Mouse (Mus musculus): ENCODE results near the gene Tlr13.

Gene Tlr13

GRCm38 (mm10) chrX:106142936-106143335 lies at the start of gene Tlr13:
Tlr13 (plus strand) TSS chrX:106143204.
- DNase-seq: no peak

DNA sequence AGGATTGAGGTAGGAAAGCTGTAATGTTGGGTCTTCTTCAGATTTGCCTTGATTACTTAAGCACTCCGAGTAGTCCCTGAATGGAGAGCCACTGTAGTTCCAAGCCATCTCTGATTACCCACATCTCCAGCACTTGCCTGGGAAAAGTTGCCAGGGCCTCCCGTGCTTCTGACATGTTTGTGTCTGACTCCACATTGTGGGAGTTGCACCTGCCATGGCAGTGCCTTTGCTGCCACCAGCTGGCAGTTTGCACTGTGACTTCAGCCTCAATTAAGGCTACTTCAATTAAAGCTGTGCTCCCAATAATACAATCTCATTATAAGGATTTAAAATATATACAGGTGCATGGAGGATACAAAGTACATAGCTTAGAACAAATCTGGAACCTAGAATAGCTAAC lies 37.5 kb upstream of the Tlr13 start:
- DNase-seq: peak; percentile 62 to 73

DNA sequence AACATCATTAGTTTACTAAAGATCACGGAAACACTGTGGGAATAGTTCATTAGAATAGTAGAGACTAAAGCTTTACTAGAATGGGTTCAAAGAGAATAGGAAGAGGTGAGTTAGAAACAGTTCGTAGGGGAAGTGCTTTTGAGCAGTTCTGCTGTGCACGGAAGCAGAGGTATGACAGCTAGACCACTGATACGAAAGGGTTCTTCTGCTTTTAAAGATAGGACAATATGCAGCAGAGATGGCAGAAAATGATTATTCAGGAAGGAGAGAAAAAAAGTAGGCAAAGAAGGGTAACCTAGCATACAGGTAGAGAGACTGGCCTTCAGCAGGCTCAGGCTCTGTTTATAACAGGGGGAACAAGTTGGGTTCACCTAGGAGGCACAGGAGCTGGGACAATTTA lies 29.1 kb upstream of the Tlr13 start:
- DNase-seq: no peak

DNA sequence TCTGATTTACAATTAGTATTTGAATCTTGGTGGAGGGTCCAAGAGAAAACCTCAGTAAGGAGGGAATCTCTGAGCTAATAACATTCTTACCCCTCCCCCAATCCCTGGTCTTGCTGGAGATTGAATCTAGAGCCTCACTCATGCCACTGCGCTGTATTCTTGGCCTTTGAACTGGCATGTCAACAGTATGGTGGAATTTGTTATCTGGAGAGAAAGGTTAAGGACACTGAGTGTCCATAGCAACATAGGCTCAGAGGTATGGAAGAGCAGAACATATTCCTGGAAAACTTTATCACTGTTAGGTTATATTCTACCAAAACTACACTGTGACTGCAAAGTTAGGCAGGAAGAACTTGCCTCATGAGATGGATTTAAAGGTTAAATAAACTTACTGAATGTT lies 28.3 kb upstream of the Tlr13 start:
- DNase-seq: no peak

DNA sequence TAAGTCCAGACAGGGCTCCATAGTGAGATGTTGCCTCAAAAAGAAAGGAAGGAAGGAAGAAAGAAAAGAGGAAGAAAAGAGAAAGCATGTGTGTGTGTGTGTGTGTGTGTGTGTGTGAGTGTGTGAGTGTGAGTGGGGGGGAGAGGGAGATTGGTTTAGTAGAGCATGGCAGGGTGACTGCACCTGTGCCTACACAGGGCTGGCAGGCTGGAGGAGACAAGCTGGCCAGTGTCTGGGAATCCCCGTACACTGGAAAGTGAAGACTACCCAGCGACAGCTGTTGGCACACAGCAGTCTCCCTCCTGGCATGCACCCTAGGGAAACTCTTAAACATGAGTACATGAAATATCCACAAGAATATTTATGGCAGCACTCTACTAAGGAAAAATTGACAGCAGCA lies 20.2 kb upstream of the Tlr13 start:
- DNase-seq: no peak

- DNase-seq: peak in 1 of 2 experiments; percentile 20
Measured at GRCm38 (mm10) chrX:106128283-106128682, 14.7 kb upstream of the Tlr13 start.

GRCm38 (mm10) chrX:106129877-106130276 lies 13.1 kb upstream of the Tlr13 start:
- DNase-seq: no peak

DNA sequence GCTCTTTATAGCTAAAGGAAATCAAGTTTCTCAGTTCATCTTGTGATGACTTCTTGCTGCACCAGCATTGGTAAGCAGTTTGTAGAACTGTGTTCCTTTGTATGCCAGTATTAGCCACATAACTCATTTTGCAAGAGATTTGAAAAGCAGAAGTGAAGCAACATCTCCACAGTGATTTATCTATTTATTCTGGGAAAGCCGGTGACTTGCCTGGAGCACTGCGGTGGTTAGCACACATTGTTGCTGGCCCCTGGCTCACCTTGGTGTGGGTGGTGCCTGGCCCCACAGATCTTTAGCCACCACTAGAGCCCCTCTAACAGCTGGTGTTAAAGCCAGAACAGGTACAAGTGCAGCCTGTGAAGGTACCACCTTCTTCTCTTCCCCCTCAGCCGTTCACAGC lies 8.1 kb upstream of the Tlr13 start:
- DNase-seq: no peak

DNA sequence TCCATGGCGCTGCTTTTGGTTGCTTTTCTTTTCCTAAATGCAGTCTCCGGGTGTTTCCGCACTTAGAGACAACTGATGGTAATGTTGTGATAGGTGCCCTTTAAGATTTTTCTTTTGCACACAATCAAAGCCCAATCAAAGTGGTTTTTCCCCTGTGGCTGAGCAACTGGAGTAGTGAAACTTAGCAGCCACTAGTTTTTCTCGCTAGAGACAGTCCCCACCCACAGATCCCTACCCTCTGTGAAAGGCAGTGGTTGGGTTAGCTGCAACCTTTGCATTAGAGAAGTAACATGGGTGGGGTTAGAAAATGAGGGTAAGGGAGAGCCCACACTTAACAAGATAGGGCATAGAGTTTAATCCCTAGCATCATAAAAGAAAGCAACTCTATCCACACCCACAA lies 7.5 kb upstream of the Tlr13 start:
- no peak for DNase-seq

- peak in 1 of 2 experiments; percentile 3 for DNase-seq
Measured at GRCm38 (mm10) chrX:106135916-106136575, 7.0 kb upstream of the Tlr13 start.

- DNase-seq: no peak
Measured at GRCm38 (mm10) chrX:106139309-106140070, 3.5 kb upstream of the Tlr13 start.

DNA sequence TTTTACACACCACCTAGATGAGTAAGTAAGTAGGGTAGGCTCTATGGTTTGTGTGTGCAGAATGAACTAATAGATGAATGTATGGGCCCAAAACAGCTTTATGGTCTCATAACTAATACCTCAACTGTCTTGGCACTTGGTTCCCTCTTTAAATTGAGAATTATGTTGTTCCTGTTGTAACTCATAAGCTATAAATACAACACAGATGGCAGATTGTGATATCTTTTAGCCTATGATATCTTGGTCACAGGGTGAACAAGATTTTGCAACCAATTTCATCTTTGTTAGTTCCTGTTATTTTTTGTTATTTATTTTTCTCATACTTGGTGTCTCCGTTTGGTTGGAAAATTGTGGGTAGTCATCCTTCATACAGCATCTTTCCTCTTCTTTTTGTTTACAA lies 5.2 kb downstream of the Tlr13 start:
- no peak for DNase-seq

DNA sequence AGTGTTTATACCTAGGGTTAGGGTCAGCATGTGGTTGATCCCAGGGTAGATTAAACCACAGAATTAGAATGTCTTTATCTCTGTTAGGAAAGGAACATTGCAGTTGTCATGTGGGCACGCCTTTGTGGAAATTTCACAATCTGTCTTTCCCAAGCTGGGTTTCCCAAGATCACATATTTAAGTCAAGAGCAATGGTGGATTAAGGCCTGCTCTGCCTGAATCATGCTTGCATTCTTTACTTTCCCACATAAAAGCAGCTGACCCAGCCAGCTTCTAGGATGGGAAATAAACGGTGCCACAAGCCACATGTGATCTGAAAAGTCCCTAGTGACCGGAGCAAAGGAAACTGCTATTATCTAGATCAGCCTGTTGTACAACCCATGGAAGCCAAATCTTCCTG lies 6.5 kb downstream of the Tlr13 start:
- DNase-seq: no peak

- DNase-seq: no peak
Measured at GRCm38 (mm10) chrX:106154180-106154586, 11.2 kb downstream of the Tlr13 start.

DNA sequence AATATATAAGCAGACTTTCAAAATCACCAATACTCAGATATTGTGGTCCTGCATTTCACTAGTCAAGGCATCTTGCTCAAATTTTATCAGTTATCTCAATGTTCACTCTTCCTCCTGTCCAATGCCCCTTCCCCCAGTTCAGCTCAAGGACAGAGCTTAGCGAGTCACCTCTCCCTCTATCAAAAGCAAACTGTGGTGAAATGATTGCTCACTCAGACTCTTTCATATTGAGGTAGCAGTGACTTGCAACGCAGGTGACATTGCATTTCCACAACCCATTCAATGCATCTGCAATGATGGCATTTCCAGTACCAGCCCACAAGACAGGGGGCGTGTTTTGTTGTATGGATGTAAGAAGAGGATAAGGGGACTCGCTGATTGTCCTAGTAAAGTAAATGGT lies 12.9 kb downstream of the Tlr13 start:
- DNase-seq: no peak

GRCm38 (mm10) chrX:106163995-106164394 lies 21.0 kb downstream of the Tlr13 start:
- DNase-seq: no peak

DNA sequence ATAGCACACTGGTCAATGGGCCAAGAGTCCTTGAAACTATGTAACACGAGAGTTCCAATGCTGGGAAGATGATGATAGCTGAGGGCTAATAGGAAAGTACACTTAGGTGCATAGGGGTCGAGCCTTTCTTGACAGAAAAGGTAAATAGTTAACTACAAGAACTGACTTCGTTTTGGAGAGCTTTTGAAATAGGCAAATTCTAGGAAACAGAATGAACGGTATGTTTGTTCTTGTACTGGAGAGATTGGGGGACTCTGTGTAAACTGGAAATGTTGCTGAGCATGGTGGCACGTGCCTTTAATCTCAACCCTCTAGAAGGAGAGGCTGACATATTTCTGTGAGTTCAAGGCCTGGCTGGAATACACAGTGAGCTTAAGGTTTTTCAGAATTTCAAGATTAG lies 21.6 kb downstream of the Tlr13 start:
- DNase-seq: no peak

DNA sequence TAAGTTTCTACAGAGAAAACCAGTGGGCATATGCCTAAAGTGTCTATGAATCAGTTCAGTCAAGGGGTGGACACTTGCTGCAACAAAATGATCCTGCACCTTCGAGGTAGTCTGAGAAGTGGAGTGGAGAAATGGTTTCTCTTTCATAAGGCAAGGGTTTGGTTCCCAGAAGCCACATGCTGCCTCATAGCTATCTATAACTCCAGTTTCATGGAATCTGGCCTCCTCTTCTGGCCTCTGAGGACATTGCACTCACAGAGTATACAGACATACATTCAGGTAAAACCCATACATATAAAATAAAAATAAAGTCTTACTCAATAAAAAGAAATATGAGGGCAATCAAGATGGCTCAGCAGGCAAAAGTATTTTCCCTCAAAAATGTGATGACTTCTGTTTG lies 22.1 kb downstream of the Tlr13 start:
- no peak for DNase-seq

DNA sequence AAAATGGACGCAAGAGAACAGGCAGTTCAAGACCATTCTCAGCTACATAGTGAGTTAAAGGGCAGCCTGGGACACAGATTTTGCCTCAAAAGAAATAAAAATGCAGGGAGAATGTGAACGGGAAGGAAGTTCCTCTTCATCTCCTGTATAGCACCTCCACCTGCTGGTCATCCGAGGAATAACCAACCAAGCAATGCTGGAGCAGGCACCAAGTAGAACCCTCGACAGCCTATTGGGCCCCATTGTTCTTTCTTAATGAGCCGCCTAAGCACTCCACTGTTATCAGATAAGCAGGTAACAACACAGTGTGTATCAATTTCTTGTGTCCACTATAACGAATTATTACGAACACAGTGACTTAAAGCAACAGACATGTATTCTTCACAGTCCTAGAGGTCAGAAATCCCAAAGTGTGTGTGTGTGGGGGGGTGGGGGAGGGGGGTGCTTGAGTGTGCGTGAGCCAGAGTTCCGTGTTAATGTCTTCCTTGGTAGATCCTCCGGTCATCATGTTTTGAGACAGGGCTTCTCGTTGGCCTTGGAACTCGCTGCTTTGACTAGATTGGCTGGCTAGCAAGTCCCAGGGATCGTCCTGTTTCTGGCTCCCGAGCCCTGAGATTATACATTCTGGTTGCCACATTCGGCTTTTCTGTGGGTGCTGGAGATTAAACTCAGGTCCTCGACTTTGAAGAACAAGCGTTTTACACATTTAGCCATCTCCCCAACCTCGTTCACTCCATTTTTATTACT lies 28.3 kb downstream of the Tlr13 start:
- peak; percentile 84 to 86 for DNase-seq

GRCm38 (mm10) chrX:106171853-106172154 lies 28.8 kb downstream of the Tlr13 start:
- no peak for DNase-seq

- DNase-seq: no peak
Measured at GRCm38 (mm10) chrX:106176331-106176730, 33.3 kb downstream of the Tlr13 start.

GRCm38 (mm10) chrX:106184279-106184678 lies 41.3 kb downstream of the Tlr13 start:
- DNase-seq: no peak

GRCm38 (mm10) chrX:106185706-106186105 lies 42.7 kb downstream of the Tlr13 start:
- peak; percentile 8 to 12 for DNase-seq
